Mouse (Mus musculus): ENCODE results near the gene Spdef. TPM values are rescaled to one million over a fixed set of nuclear protein-coding genes. Genes with fewer than 3 reads are reported as not detected.

Gene Spdef
- polyA plus RNA-seq, 1 experiment: 57.1 TPM

GRCm38 (mm10) chr17:27686395-27686794 is 42.4 kb downstream of the Spdef start:
- no peak for DNase-seq (ENCODE audit: low read depth, low spot score)
- WGBS: 46% methylated on average over 5 of the region's 5 CpGs

GRCm38 (mm10) chr17:27685550-27685913 is 43.2 kb downstream of the Spdef start:
- no peak for DNase-seq (ENCODE audit: low read depth, low spot score)
- 7% methylated on average over 11 of the region's 11 CpGs for WGBS

GRCm38 (mm10) chr17:27684886-27685549 is 43.7 kb downstream of the Spdef start:
- 1% methylated on average over 52 of the region's 53 CpGs for WGBS
- DNase-seq (ENCODE audit: low read depth, low spot score): no peak

GRCm38 (mm10) chr17:27678924-27679813 is 49.6 kb downstream of the Spdef start:
- 46% methylated on average over 11 of the region's 11 CpGs for WGBS
- no peak for DNase-seq (ENCODE audit: low read depth, low spot score)

- WGBS: 79% methylated on average over 5 of the region's 5 CpGs
- no peak for DNase-seq (ENCODE audit: low read depth, low spot score)
Observed at GRCm38 (mm10) chr17:27677756-27678155, 51.0 kb downstream of the Spdef start.

GRCm38 (mm10) chr17:27676270-27676669 is 52.5 kb downstream of the Spdef start:
- no peak for DNase-seq (ENCODE audit: low read depth, low spot score)
- WGBS: 67% methylated on average over 7 of the region's 7 CpGs

- WGBS: 42% methylated on average over 9 of the region's 9 CpGs
- DNase-seq (ENCODE audit: low read depth, low spot score): no peak
Observed at GRCm38 (mm10) chr17:27675453-27675852, 53.3 kb downstream of the Spdef start.

GRCm38 (mm10) chr17:27673945-27674344 is 54.8 kb downstream of the Spdef start:
- no peak for DNase-seq (ENCODE audit: low read depth, low spot score)
- 88% methylated on average over 7 of the region's 7 CpGs for WGBS

- no peak for DNase-seq (ENCODE audit: low read depth, low spot score)
- 78% methylated on average over 6 of the region's 6 CpGs for WGBS
Observed at GRCm38 (mm10) chr17:27671720-27672119, 57.0 kb downstream of the Spdef start.

Other genes starting within 250 kb of the Spdef start
- gene Grm4, start 207.6 kb downstream of the Spdef start, polyA plus RNA-seq (2012; rRNA removed): 0.84 and 1.1 TPM in 2 replicates
- gene Hmga1, start 172.5 kb downstream of the Spdef start, polyA plus RNA-seq (2012; rRNA removed): 165 and 173 TPM in 2 replicates
- gene AI413582, start 163.2 kb downstream of the Spdef start, polyA plus RNA-seq (2012; rRNA removed): 28.5 and 33.5 TPM in 2 replicates
- 52.5 and 55.9 TPM in 2 replicates for gene Nudt3, start 105.5 kb downstream of the Spdef start, polyA plus RNA-seq (2012; rRNA removed)
- gene RPS10-NUDT3, start 93.7 kb downstream of the Spdef start, polyA plus RNA-seq (2012; rRNA removed): not detected in 2 replicates
- 1,233 and 1,275 TPM in 2 replicates for gene Rps10, start 92.3 kb downstream of the Spdef start, polyA plus RNA-seq (2012; rRNA removed)
- 1.1 and 1.2 TPM in 2 replicates for gene Pacsin1, start 73.4 kb downstream of the Spdef start, polyA plus RNA-seq (2012; rRNA removed)
- 78.2 and 81.5 TPM in 2 replicates for gene D17Wsu92e, start 91.7 kb upstream of the Spdef start, polyA plus RNA-seq (2012; rRNA removed)
- 79.3 and 93.1 TPM in 2 replicates for gene Snrpc, start 109.2 kb upstream of the Spdef start, polyA plus RNA-seq (2012; rRNA removed)
- gene Uhrf1bp1, start 127.5 kb upstream of the Spdef start, polyA plus RNA-seq (2012; rRNA removed): 2.2 and 3.5 TPM in 2 replicates
- gene Anks1, start 180.4 kb upstream of the Spdef start, polyA plus RNA-seq (2012; rRNA removed): 19.8 and 27.3 TPM in 2 replicates
- 8.1 and 9.3 TPM in 2 replicates for gene Taf11, start 180.9 kb upstream of the Spdef start, polyA plus RNA-seq (2012; rRNA removed)